Mouse (Mus musculus) intestine, postnatal 0 days (tissue): Measurements from ENCODE around the gene Degs1. TPM values are rescaled to one million over a fixed set of nuclear protein-coding genes. Genes with fewer than 3 reads are reported as not detected.

Experiments
- ATAC-seq: fragments of 200-750 bp; cut with Nextera tagmentation; 2 replicates; pipeline ENCODE4 v1.8.0; 2017; ENCODE audit warnings: mild to moderate bottlenecking, moderate TSS enrichment, moderate library complexity
- H3K27ac ChIP-seq: fragments of 300-500 bp; sonication (generic); 2 replicates; pipeline ENCODE4 v1.5.1; 2014; ENCODE audit warnings: mild to moderate bottlenecking, low read depth, low read length, moderate library complexity
- H3K27me3 ChIP-seq: fragments of 300-500 bp; sonication (generic); replicated peaks from 2 replicates; pipeline ENCODE4 v1.6.1; 2014; ENCODE audit warnings: low read length, mixed read lengths; ENCODE audit not compliant: control insufficient read depth, insufficient read depth
- H3K36me3 ChIP-seq: fragments of 300-500 bp; sonication (generic); 2 replicates; pipeline ENCODE4 v1.6.1; 2014; ENCODE audit warnings: mild to moderate bottlenecking, moderate library complexity; ENCODE audit not compliant: control insufficient read depth, insufficient read depth
- H3K4me1 ChIP-seq: fragments of 300-500 bp; sonication (generic); replicated peaks from 2 replicates; pipeline ENCODE4 v1.6.1; 2014; ENCODE audit warnings: antibody characterized with exemption, low read length, mixed read lengths; ENCODE audit not compliant: control insufficient read depth, insufficient read depth
- H3K4me2 ChIP-seq: fragments of 300-500 bp; sonication (generic); replicated peaks from 2 replicates; pipeline ENCODE4 v1.6.1; 2014; ENCODE audit warnings: low read depth, mild to moderate bottlenecking, moderate library complexity
- H3K4me3 ChIP-seq: fragments of 300-500 bp; sonication (generic); 2 replicates; pipeline ENCODE4 v1.5.1; 2014; ENCODE audit warnings: low read depth, low read length
- H3K9ac ChIP-seq: fragments of 300-500 bp; sonication (generic); 2 replicates; pipeline ENCODE4 v1.6.1; 2014; ENCODE audit warnings: mild to moderate bottlenecking, low read depth, low read length
- H3K9me3 ChIP-seq: fragments of 300-500 bp; sonication (generic); 2 replicates; pipeline ENCODE4 v1.6.1; 2016; ENCODE audit warnings: mixed run types; ENCODE audit not compliant: control insufficient read depth
- CTCF ChIP-seq: sonication (generic); IDR thresholded peaks from 2 replicates; pipeline ENCODE4 v1.5.1; 2016; ENCODE audit warnings: low read depth, mild to moderate bottlenecking, control low read depth, antibody characterized with exemption, moderate library complexity
- WGBS: fragments of 180-500 bp; shearing (Covaris S2); extraction: QIAGEN DNeasy Blood & Tissue Kit; methylation state at CpG from one replicate; pipeline ENCODE4 v1.1.7; 2014; 5-methylcytosine and 5-hydroxymethylcytosine counted together
- polyA plus RNA-seq: library from polyadenylated mRNA; unstranded; fragments of >200 nt; fragmentation: Nextera tagmentation; extraction: Ambion mirVana; gene quantifications from 2 replicates; pipeline ENCODE4 v1.2.1, GENCODE M21; 2015

The Degs1 gene
- polyA plus RNA-seq, 1 experiment from 2014 or later = 98.2 TPM

DNA sequence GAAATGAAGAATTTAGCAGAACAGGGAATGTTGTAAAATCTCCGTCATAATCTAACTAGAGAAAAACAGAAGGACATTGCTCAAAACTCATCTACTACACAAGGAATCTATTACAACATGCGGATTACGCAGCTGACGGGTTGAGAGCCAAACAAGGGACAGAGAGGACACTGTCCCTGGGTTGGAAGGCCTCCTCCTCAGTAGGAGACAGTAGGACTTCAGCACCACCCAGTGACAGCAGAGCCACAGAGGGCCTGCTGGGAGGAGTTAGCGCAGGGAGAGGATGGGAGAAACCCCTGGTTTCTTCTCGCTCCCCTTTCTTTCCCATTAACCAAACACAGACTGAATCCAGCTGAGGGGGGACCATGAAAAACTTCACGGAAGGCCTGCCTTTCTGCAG is 5.2 kb upstream of the Degs1 start:
- ATAC-seq = no peak
- Histone ChIP-seq H3K9ac (no peak overlapping the region), H3K4me2 (no peak overlapping the region), H3K27me3 (no peaks in the 10 kb centered on the region), H3K27ac (no peak overlapping the region), H3K36me3 (no peaks in the 10 kb centered on the region), H3K4me3 (no peak overlapping the region), H3K9me3 (no peaks in the 10 kb centered on the region), H3K4me1 (no peaks in the 10 kb centered on the region)
- peak; percentile 53 for TF ChIP-seq CTCF
- WGBS = 76% methylated on average over 7 of the region's 7 CpGs

DNA sequence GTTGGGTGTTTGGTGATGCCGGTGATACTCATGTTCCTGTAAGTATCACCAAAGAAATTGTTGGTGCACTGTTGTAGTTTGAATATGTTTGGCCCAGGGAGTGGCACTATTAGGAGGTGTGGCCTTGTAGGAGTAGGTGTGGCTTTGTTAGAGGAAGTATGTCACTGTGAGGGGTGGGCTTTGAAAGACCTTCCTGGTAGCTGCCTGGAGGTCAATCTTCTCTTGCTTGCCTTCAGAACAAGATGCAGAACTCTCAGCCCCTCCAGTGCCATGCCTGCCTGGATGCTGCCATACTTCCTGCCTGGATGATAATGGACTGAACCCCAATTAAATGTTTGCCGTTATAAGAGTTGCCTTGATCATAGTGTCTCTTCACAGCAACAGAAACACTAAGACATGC is 2.2 kb upstream of the Degs1 start:
- H3K27me3 ChIP-seq = no peaks in the 10 kb centered on the region
- 89% methylated on average over 2 of the region's 2 CpGs for WGBS
- H3K36me3 ChIP-seq = peaks cover 3% of the 10 kb centered on the region; the same call in 1 of the 2 replicates
- no peaks in the 10 kb centered on the region for H3K9me3 ChIP-seq
- no peak for ATAC-seq
- H3K9ac ChIP-seq = no peak overlapping the region
- no peak overlapping the region for H3K4me2 ChIP-seq
- no peak overlapping the region for H3K27ac ChIP-seq
- H3K4me3 ChIP-seq = no peak overlapping the region
- no peaks in the 10 kb centered on the region for H3K4me1 ChIP-seq
- TF ChIP-seq CTCF = no peak

DNA sequence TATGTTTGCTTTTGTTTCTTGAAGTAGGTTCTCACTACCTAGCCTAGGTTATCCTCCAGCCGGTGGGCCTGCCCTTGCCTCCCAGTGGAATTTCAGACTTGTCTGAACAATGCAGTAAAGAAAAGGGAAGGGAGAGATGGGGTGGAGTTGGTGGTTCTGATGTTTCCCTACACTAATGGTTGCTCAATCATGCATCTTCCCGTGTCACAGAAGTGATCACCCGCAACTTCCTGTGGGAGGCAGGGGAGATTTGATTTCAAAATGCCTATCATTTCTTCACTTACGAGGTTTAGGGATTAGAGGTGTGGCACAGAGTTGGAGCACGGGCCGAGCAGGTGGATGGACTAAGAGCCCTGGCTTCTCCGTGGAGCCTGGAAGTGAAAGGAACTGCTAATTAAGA is 627 bp upstream of the Degs1 start:
- Histone ChIP-seq H3K4me3 (no peak overlapping the region), H3K27ac (no peak overlapping the region)
- WGBS = 50% methylated on average over 7 of the region's 7 CpGs

DNA sequence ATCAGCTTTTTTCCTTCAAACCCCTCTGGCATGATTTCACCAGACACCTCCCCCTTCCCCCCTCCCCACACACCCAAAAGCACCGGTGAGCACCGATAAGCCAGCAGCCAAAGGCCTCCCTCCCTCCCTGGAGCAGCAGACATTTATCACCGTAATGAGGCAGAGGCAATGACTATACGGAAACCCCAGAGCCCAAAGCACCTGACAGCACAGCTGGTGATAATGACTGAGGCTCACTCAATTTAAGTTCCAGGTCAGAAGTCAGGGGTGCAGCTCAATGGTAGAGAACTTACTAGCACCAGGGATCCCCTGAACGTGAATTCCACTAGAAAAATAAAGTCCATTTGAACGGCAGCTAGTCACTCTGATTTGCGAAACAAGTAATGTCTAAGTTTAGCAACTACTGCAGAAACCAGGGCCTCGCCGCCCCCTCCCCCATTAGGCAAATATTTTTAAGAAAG is 1.3 kb downstream of the Degs1 start:
- ATAC-seq = peak; percentile 25; the same call in 1 of the 2 replicates
- H3K36me3 ChIP-seq = peaks cover 32% of the 10 kb centered on the region
- no peaks in the 10 kb centered on the region for H3K27me3 ChIP-seq
- TF ChIP-seq CTCF = no peak
- no peaks in the 10 kb centered on the region for H3K4me1 ChIP-seq
- H3K9me3 ChIP-seq = no peaks in the 10 kb centered on the region
- peak overlapping the region; percentile 84 for H3K4me3 ChIP-seq
- 16% methylated on average over 9 of the region's 9 CpGs for WGBS
- peak overlapping the region; percentile 89 for H3K4me2 ChIP-seq
- H3K27ac ChIP-seq = no peak overlapping the region
- H3K9ac ChIP-seq = no peak overlapping the region

More for the DNA sequence above, 627 bp upstream of the Degs1 start:
- Histone ChIP-seq H3K36me3 (peaks cover 14% of the 10 kb centered on the region), H3K9me3 (no peaks in the 10 kb centered on the region), H3K4me2 (peak overlapping the region; percentile 89), H3K27me3 (no peaks in the 10 kb centered on the region), H3K4me1 (no peaks in the 10 kb centered on the region), H3K9ac (no peak overlapping the region)
- ATAC-seq = no peak
- TF ChIP-seq CTCF = no peak

DNA sequence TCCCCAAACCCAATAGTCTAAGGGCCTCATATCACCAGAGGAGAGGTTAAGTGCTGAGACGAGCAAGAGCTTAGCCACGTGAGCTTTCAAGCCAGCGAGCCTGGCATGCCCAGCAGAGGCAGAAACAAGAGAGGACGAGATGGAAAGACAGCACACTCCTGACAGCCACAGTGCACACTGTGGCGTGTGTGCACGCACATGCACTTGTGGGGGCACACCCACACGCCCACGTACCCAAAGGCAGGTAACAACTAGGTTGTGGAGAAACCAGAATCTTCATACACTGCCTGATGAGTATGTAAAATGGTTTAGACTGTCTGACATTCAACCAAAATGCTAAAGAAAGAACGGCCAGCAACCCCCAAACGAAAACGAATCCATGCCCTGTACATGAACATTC is 2.0 kb downstream of the Degs1 start:
- no peak overlapping the region for H3K9ac ChIP-seq
- no peak for ATAC-seq
- H3K4me1 ChIP-seq = no peaks in the 10 kb centered on the region
- 68% methylated on average over 11 of the region's 11 CpGs for WGBS
- no peaks in the 10 kb centered on the region for H3K9me3 ChIP-seq
- peak overlapping the region; percentile 89 for H3K4me2 ChIP-seq
- H3K36me3 ChIP-seq = peaks cover 32% of the 10 kb centered on the region
- no peaks in the 10 kb centered on the region for H3K27me3 ChIP-seq
- no peak overlapping the region for H3K27ac ChIP-seq
- TF ChIP-seq CTCF = no peak
- no peak overlapping the region for H3K4me3 ChIP-seq

DNA sequence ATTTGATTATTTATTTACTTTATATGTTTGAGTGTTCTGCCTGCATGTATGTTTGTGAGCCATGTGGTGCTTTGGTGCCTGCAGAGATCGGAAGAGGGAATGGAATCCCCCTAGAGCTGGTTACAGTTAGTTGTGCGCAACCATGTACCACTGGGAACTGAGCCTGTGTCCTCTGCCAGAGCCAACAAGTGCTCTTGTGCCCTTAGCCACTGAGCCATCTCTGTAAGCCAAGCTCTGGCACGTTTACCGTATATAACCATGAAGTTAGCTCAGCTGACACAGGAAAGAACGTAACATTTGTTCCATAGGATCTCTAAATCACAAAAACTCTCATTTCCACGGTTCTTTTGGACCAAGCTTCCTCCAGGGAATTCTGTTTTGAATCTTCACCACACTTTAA is 2.6 kb downstream of the Degs1 start:
- H3K9me3 ChIP-seq = no peaks in the 10 kb centered on the region
- H3K27me3 ChIP-seq = no peaks in the 10 kb centered on the region
- H3K36me3 ChIP-seq = peaks cover 32% of the 10 kb centered on the region
- H3K4me1 ChIP-seq = no peaks in the 10 kb centered on the region
- no peak overlapping the region for H3K27ac ChIP-seq
- no peak for ATAC-seq
- WGBS = 80% methylated on average over 6 of the region's 6 CpGs
- TF ChIP-seq CTCF = no peak
- H3K4me3 ChIP-seq = no peak overlapping the region
- H3K9ac ChIP-seq = no peak overlapping the region
- H3K4me2 ChIP-seq = no peak overlapping the region

DNA sequence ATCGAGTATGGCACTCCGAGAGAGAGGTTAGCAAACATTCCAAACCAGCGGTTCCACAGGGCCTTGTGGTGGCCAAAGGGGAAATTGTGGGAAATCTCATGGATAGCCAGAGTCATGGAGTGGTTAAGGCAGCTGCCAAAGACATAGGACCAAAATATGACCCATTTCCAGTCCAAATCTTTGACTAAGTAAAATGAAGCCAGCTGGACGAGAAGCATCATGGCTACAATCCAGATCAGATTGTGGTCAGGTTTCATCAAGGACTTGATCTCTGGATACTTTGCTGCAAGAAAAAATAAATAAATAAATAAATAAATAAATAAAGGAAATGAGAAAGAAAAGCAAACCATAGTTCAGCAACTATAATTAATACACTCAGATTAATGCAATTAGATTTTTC is 3.2 kb downstream of the Degs1 start:
- Histone ChIP-seq H3K4me2 (no peak overlapping the region), H3K9me3 (no peaks in the 10 kb centered on the region), H3K9ac (no peak overlapping the region), H3K27ac (no peak overlapping the region), H3K4me1 (no peaks in the 10 kb centered on the region), H3K27me3 (no peaks in the 10 kb centered on the region), H3K4me3 (no peak overlapping the region), H3K36me3 (peaks cover 32% of the 10 kb centered on the region)
- 88% methylated on average over 4 of the region's 4 CpGs for WGBS
- ATAC-seq = no peak
- TF ChIP-seq CTCF = no peak
